Mouse (Mus musculus) central nervous system, embryonic 18 days (tissue): Measurements from ENCODE around the gene Sdc4. TPM values are rescaled to one million over a fixed set of nuclear protein-coding genes. Genes with fewer than 3 reads are reported as not detected.

Source experiments
- polyA plus RNA-seq: library from polyadenylated mRNA; depleted of rRNA; stranded (reverse); fragments of >200 nt; gene quantifications from 2 replicates; pipeline ENCODE4 v1.2.3, GENCODE M21; 2012; rRNA removed

Sdc4 gene
- 4.0 and 5.1 TPM in 2 replicates for polyA plus RNA-seq

DNA sequence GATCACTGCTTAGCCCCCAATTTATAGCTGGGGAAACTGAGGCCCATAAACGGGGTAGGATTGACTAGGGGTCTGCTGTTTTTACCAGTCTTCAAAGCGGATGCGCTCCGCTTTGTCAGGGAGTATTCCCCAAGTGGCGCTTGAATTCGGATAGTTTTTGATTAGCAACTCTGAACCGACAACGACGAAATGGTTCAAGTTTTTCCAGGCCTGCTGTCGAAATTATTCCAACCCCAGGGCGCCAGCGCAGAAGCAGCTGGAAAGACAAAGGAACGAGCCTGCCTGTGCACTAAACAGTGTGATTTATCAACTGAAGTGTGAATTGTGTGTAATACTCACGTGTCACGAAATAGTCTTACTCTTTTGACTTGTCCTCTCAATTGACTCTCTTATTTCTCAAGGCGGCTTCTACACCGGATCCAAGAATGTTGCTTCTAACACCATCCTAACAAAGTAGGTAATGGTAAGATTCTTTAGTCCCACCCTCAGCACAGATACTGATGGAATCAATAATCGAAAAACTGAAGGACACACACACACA lies at the start of gene Sdc4:
Gene Sdc4, minus strand, starts transcription at position 428 of the 541 bp plus-strand sequence.

DNA sequence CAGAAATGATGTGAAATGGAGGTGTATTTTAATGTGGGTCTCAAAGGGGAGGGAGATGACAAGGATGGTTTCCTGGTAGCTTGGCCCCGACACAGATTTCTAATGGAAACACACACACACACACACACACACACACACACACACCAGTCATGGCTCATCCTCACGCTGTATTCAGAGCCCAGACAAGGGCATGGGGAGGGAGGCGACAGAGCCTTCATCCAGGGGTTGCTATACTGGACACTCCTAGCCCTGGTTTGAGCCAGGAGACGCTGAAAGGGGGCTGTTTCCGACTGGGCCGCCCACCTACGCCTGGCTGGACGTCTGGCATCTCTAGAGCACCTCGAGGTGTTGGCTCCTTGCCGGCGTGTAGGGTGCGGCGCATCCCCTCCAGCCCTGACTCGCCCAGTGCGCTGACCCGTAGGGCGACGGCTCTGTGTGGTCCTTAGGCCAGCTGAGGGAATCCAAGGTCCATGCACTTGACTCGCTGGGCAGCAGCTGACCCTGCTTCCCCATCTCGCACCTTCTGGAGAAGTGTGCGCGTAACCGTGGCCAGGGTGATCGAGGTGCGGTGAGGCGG lies 42.1 kb upstream of the Sdc4 start, which contains the start of gene Dbndd2:
Gene Dbndd2, plus strand, starts transcription at position 426 of the 577 bp plus-strand sequence.

DNA sequence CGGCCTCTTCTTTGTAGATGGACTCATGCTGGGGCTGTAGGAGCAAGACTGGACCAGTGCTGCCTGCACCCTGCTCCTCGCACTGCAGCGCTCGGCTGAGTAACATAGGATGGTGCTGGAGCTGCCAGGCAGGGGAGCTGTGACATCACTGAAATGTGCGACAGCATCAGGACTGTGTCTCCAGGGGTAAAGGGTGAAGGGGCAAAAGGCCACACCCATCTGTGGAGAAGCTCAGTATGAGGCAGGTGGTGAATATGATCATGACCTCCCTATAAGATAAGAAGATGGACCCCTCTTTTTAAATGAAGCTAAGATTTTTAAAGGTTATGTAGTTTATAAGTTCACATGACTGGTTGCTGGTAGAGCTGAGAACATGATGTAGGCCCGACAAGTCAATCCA lies 29.9 kb upstream of the Sdc4 start, which contains the start of gene Trp53tg5:
Gene Trp53tg5, minus strand, starts transcription at position 101 of the 400 bp plus-strand sequence.

DNA sequence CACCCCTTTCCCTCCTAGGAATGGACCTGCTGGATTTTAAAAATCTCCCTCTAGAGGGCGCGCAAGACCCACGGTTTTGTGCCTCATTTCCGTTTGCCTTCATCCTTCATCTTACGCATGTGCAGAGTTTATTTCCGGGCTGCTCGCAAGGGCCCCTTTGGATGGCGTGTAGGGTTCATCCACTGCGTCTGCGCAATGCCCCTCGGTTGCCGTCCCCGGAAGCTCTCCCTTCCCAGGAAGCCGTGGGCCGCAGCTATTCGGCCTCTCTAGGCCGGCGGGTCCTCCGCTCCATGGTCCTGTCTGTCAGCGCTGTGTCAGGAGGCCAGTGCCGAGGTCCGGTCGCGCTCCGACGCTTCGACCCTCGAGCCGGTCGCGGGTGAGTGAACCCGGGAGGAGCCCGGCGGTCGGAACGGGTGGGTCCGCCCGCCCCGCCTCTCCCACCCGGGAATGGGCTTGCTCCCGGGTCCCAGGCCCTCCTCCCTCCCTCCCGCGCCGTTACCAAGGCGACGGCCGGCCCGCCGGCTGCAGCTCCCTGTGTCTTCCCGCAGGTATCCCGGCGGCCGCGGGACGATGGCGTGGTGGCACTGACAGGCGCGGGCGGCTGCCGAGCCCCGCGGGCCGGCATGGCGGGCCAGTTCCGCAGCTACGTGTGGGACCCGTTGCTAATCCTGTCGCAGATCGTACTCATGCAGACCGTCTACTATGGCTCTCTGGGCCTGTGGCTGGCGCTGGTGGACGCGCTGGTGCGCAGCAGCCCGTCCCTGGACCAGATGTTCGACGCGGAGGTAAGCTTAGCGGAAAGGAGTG lies 17.3 kb upstream of the Sdc4 start, which contains the start of gene Gm20458:
Gene Gm20458, plus strand, starts transcription at position 223 of the 807 bp plus-strand sequence.

DNA sequence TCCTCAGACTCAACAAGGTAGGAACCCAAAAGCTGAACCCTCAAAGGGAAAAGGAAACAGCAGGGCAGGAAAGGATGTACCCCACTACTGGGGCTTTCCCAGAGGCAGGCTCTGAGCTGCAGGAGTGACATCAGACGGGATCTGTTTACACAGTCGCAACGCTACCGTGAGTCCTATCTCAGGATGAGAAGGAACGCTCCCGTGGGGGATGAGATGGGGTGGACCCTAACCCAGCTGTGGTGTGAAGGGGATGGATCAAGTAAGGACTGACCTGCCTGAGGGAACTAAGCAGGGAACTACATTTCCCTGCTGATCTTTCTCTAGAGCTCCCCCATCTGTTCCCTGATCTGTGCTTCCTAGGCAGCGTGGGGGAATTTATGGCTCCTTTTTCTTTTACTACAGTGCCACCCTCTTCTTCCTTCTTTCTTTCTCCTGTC lies 13.2 kb upstream of the Sdc4 start, which contains the start of gene Sys1:
Gene Sys1, plus strand, starts transcription at position 101 of the 437 bp plus-strand sequence.

DNA sequence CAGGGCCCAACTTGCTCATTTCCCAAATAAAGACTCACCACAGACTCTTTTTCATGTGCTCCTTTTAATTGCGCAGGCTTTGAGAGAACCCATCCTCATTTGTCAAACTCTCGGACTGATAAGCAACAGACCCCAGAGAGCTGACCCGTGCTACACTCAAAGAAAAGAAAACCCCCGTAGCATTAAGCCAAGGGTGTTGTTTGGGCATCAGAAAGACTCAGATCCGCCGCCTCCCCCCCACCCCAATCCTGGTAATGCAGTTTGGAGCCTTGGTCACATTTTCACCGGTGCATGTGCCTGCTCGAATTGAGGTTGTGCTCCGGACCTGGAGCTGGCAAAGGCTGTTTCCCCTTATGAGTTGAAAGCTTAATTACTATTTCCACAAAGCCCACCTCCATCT lies 38.6 kb downstream of the Sdc4 start, which contains the start of gene Matn4:
Gene Matn4, minus strand, starts transcription at position 101 of the 400 bp plus-strand sequence.

DNA sequence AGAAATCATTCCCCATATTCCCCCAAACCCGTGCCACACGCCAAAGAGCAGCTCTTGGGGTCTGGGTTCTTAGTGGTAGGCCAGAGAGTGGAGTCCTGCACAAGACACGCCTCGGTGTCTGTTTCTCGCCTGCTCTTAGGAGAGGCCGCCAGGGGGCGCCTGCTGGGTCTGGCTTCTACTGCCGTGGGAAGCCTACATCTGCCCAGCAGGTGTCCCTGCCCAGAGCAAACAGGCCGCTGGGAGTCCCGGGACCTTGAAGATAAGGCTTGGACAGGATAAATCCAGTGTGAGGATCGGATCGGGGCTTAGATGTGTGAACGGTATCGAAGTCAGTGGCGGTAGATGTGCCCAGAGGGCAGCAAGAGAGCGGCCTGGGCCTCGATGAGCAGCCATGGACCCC lies 40.8 kb downstream of the Sdc4 start, which contains the start of gene Rbpjl:
Gene Rbpjl, plus strand, starts transcription at position 236 of the 400 bp plus-strand sequence.

DNA sequence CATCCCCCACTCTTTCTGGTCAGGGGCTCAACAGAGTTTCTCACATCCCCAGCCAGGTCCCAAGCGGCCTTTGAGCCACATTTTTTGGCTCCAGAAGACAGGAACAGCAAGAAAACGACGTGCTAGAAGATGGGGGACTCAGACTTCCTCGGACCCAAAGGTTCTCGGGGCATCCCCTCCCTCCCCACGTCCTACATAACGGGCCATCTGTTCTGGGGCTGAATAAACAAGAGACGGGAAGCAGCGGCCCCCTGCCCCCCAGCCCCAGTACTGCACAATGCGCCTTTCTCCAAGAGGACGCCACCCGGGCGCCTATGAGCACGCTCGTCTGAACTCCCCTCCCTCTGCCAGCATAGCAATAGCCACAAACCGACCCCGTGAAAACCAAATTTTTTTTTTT lies 54.7 kb downstream of the Sdc4 start, which contains the start of gene Slpi:
Gene Slpi, minus strand, starts transcription at position 76 of the 400 bp plus-strand sequence.

Other genes starting within 250 kb of the Sdc4 start
- not detected in 2 replicates for gene Wfdc15a, start 243.8 kb downstream of the Sdc4 start, polyA plus RNA-seq
- gene Wfdc15b, start 222.2 kb downstream of the Sdc4 start, polyA plus RNA-seq, result not detected in 2 replicates
- gene Svs2, start 205.4 kb downstream of the Sdc4 start, polyA plus RNA-seq, result not detected in 2 replicates
- not detected in 2 replicates for gene Svs3b, start 187.2 kb downstream of the Sdc4 start, polyA plus RNA-seq
- not detected in 2 replicates for gene Svs4, start 165.4 kb downstream of the Sdc4 start, polyA plus RNA-seq
- gene Svs3a, start 154.6 kb downstream of the Sdc4 start, polyA plus RNA-seq, result not detected in 2 replicates
- gene Svs6, start 127.1 kb downstream of the Sdc4 start, polyA plus RNA-seq, result not detected in 2 replicates
- not detected in 2 replicates for gene Svs5, start 111.1 kb downstream of the Sdc4 start, polyA plus RNA-seq
- 0.16 and 0.70 TPM in 2 replicates for gene Slpi, start 54.8 kb downstream of the Sdc4 start, polyA plus RNA-seq
- 0.23 and 0.35 TPM in 2 replicates for gene Rbpjl, start 40.7 kb downstream of the Sdc4 start, polyA plus RNA-seq
- gene Matn4, start 38.7 kb downstream of the Sdc4 start, polyA plus RNA-seq, result 7.2 and 8.0 TPM in 2 replicates
- 64.2 TPM in 2 replicates for gene Sys1, start 13.1 kb upstream of the Sdc4 start, polyA plus RNA-seq
- gene Gm20458, start 17.1 kb upstream of the Sdc4 start, polyA plus RNA-seq, result 9.1 and 11.2 TPM in 2 replicates
- gene Trp53tg5, start 29.8 kb upstream of the Sdc4 start, polyA plus RNA-seq, result not detected in 2 replicates
- gene Dbndd2, start 42.2 kb upstream of the Sdc4 start, polyA plus RNA-seq, result 21.0 and 24.6 TPM in 2 replicates
- 81.4 and 104 TPM in 2 replicates for gene Pigt, start 53.6 kb upstream of the Sdc4 start, polyA plus RNA-seq
- 2.1 and 3.3 TPM in 2 replicates for gene Wfdc2, start 118.5 kb upstream of the Sdc4 start, polyA plus RNA-seq
- not detected in 2 replicates for gene Spint3, start 129.6 kb upstream of the Sdc4 start, polyA plus RNA-seq
- gene Wfdc6a, start 141.6 kb upstream of the Sdc4 start, polyA plus RNA-seq, result 0.15 TPM in 1 of 2 replicates, not detected in the other
- not detected in 2 replicates for gene Eppin, start 149.7 kb upstream of the Sdc4 start, polyA plus RNA-seq
- gene Wfdc6b, start 169.6 kb upstream of the Sdc4 start, polyA plus RNA-seq, result not detected in 2 replicates
- gene Wfdc8, start 169.7 kb upstream of the Sdc4 start, polyA plus RNA-seq, result not detected in 2 replicates
- not detected in 2 replicates for gene Wfdc16, start 194.9 kb upstream of the Sdc4 start, polyA plus RNA-seq
- gene Wfdc10, start 212.2 kb upstream of the Sdc4 start, polyA plus RNA-seq, result 0.21 TPM in 1 of 2 replicates, not detected in the other
- gene Wfdc9, start 212.7 kb upstream of the Sdc4 start, polyA plus RNA-seq, result not detected in 2 replicates
- gene Wfdc11, start 230.2 kb upstream of the Sdc4 start, polyA plus RNA-seq, result not detected in 2 replicates
- gene Wfdc13, start 241.2 kb upstream of the Sdc4 start, polyA plus RNA-seq, result not detected in 2 replicates